Mouse (Mus musculus) neural tube, embryonic 13.5 days (tissue): ENCODE measurements around the gene Olfr685. TPM values are rescaled to one million over a fixed set of nuclear protein-coding genes. Genes with fewer than 3 reads are reported as not detected.

Experiments
- ATAC-seq: fragments of 200-750 bp; cut with Nextera tagmentation; 2 replicates; pipeline ENCODE4 v1.8.0; 2017; ENCODE audit warnings: low read depth, mild to moderate bottlenecking, moderate TSS enrichment, moderate library complexity
- H3K27ac ChIP-seq: fragments of 300-500 bp; sonication (generic); replicated peaks from 2 replicates; pipeline ENCODE4 v1.5.1; 2015; ENCODE audit warnings: moderate library complexity, mild to moderate bottlenecking, inconsistent platforms
- H3K27me3 ChIP-seq: fragments of 300-500 bp; sonication (generic); 2 replicates; pipeline ENCODE4 v1.6.1; 2015; ENCODE audit warnings: mild to moderate bottlenecking, inconsistent platforms
- H3K36me3 ChIP-seq: fragments of 300-500 bp; sonication (generic); 2 replicates; pipeline ENCODE4 v1.6.1; 2015; ENCODE audit warnings: mild to moderate bottlenecking, inconsistent platforms
- H3K4me1 ChIP-seq: fragments of 300-500 bp; sonication (generic); replicated peaks from 2 replicates; pipeline ENCODE4 v1.6.1; 2015; ENCODE audit warnings: inconsistent platforms
- H3K4me2 ChIP-seq: fragments of 300-500 bp; sonication (generic); 2 replicates; pipeline ENCODE4 v1.6.1; 2015; ENCODE audit warnings: inconsistent platforms, mild to moderate bottlenecking, moderate library complexity
- H3K4me3 ChIP-seq: fragments of 300-500 bp; sonication (generic); 2 replicates; pipeline ENCODE4 v1.5.1; 2015; ENCODE audit warnings: mild to moderate bottlenecking, inconsistent platforms
- H3K9ac ChIP-seq: fragments of 300-500 bp; sonication (generic); 2 replicates; pipeline ENCODE4 v1.6.1; 2015; ENCODE audit warnings: moderate library complexity, mild to moderate bottlenecking, inconsistent platforms
- H3K9me3 ChIP-seq: fragments of 300-500 bp; sonication (generic); 2 replicates; pipeline ENCODE4 v1.6.1; 2016; ENCODE audit warnings: inconsistent platforms
- WGBS: fragments of 180-500 bp; shearing (Covaris S2); methylation state at CpG from one replicate; pipeline ENCODE4 v1.1.7; 2015; 5-methylcytosine and 5-hydroxymethylcytosine counted together
- polyA plus RNA-seq: library from polyadenylated mRNA; unstranded; fragments of >200 nt; fragmentation: Nextera tagmentation; extraction: Ambion mirVana; gene quantifications from 2 replicates; pipeline ENCODE4 v1.2.1, GENCODE M21; 2015

Gene Olfr685
- not detected in 2 replicates for polyA plus RNA-seq

DNA sequence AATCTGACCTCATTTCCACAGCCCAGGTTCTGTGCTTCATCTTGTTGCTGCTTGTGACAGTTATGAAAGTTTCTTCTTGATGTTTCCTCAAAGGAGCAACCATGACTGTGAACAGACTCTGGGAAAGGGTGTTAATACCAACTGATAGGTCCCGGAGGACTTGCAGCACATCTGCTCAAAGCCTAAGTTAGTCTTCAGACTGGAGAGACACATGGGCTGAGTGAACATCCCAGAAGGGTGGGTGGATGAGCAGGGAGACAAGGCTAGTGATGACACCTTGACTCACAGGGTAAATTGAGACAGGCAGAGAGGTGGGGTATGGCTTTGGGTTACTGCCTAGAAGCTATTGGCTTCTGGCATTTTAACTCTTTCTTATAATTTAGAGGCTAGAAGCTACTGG lies at the start of gene Olfr685:
Olfr685 (minus strand) TSS at position 101 of the 400 bp plus-strand sequence.
- 93% methylated on average over 1 of the region's 1 CpGs for WGBS
- no peaks in the 10 kb centered on the region for H3K27me3 ChIP-seq
- H3K4me2 ChIP-seq = no peak within 1 kb of the TSS
- no peak for ATAC-seq
- H3K9ac ChIP-seq = no peak within 1 kb of the TSS
- H3K27ac ChIP-seq = no peak within 1 kb of the TSS
- H3K36me3 ChIP-seq = no peaks in the 10 kb centered on the region
- H3K4me3 ChIP-seq = no peak within 1 kb of the TSS
- H3K4me1 ChIP-seq = no peaks in the 10 kb centered on the region
- H3K9me3 ChIP-seq = no peaks in the 10 kb centered on the region

DNA sequence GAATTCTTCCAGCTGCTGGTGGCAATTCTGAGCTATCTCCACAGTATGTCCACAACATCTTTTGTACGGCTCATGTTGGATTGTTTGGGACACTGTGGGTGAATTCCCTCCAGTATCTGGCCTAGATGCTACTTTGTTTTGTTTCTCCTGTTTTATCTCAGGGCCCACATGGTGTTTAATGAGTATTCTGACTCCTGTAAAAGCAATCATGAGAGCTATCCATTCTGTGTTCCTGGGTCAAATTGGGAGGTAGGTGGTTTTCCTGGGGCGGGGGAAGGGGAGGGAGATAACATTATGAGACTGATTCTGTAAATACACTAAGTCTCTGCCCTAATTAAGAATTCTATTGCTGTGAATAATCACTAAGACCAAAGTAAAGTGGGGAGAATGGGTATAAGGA lies 43.6 kb upstream of the Olfr685 start:
- H3K4me3 ChIP-seq = no peak overlapping the region
- no peak for ATAC-seq
- 81% methylated on average over 2 of the region's 2 CpGs for WGBS

DNA sequence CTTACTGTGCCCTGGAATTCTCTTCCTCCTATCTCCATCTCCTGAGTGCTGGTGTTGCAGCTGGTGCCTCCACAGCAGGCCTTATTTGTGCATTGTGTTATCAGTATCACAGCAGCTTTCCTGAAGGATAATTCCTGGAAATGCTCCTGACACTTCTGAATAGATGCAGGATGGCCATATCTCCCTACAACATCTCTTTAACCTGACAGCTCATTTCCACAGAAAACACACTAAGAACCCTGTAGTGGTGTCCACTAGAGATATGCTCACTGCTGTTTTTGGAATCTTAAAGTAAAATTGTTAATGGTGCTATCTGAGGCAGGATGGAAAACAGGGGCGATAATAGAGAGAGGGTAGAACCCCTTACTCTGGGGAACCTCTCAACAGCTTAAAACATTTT lies 42.3 kb upstream of the Olfr685 start:
- Histone ChIP-seq H3K27me3 (no peaks in the 10 kb centered on the region), H3K9me3 (no peaks in the 10 kb centered on the region), H3K36me3 (no peaks in the 10 kb centered on the region), H3K4me3 (no peak overlapping the region), H3K4me2 (no peak overlapping the region), H3K27ac (no peak overlapping the region), H3K9ac (no peak overlapping the region), H3K4me1 (no peaks in the 10 kb centered on the region)
- no peak for ATAC-seq
- WGBS = 91% methylated on average over 1 of the region's 1 CpGs

More for the DNA sequence above, 43.6 kb upstream of the Olfr685 start:
- H3K9me3 ChIP-seq = no peaks in the 10 kb centered on the region
- H3K9ac ChIP-seq = no peak overlapping the region
- H3K36me3 ChIP-seq = no peaks in the 10 kb centered on the region
- no peaks in the 10 kb centered on the region for H3K27me3 ChIP-seq
- H3K27ac ChIP-seq = no peak overlapping the region
- no peaks in the 10 kb centered on the region for H3K4me1 ChIP-seq
- no peak overlapping the region for H3K4me2 ChIP-seq

DNA sequence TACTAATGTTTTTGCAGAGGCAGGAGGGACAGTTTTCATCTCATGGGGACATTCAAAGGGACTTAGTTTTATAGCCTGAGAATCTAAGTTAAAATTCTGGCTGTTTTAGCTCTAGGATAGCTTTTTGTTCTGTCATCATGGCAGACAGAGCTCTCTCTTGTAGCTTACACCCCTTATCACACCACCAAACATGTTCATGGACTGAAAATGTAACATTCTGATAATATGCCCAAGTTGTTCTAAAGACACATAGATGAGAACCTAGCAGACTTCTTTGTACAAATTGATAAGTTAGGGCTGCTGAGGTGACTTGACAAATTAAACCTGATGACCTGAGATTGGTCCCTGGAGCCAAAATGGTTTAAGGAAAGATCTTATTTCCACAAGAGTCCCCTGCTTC lies 40.9 kb upstream of the Olfr685 start:
- Histone ChIP-seq H3K27me3 (no peaks in the 10 kb centered on the region), H3K36me3 (no peaks in the 10 kb centered on the region), H3K4me2 (no peak overlapping the region), H3K9ac (no peak overlapping the region), H3K27ac (no peak overlapping the region), H3K9me3 (no peaks in the 10 kb centered on the region), H3K4me3 (no peak overlapping the region), H3K4me1 (no peaks in the 10 kb centered on the region)
- ATAC-seq = no peak

DNA sequence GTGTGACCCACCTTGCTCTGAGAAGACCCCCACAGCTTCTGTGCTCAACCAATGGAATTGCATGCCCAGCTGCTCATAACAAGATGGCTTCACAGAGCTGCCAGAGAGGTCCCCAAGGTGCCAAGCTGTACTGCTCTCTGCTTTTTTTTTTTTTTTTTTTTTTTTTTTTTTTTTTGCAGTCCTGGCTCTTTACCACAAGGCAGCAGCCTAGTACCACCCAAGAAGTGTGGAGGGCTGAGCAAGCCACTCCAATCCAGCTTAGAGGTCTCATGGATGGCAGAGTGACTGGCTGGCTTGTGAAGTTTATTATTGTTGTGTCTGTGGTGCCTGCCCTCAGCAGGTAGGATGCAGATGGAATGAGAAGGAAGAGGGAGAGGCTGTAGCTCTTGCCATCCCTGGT lies 40.3 kb upstream of the Olfr685 start:
- no peak overlapping the region for H3K9ac ChIP-seq
- H3K27me3 ChIP-seq = no peaks in the 10 kb centered on the region
- no peak overlapping the region for H3K4me2 ChIP-seq
- no peaks in the 10 kb centered on the region for H3K4me1 ChIP-seq
- no peak overlapping the region for H3K27ac ChIP-seq
- no peak for ATAC-seq
- H3K36me3 ChIP-seq = no peaks in the 10 kb centered on the region
- no peaks in the 10 kb centered on the region for H3K9me3 ChIP-seq
- H3K4me3 ChIP-seq = no peak overlapping the region

DNA sequence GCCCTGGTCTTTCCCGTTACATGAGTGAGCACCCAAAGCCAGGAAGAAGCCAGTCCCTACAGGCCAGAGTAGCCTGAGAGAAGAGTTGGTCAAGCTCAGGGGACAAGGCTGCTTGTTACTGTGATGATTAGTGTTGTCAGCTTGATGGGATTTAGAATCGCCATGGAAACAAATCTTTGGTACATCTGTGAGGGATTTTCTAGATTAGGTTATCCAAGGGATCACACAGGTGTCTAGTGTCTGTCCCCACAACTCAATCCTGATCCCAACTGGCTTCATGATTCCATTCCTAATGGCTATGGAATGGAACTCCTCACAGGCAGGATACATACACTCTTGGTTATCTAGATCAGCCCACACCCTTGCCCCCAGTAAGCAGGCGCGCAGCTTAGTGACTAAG lies 32.5 kb upstream of the Olfr685 start:
- no peak overlapping the region for H3K9ac ChIP-seq
- no peak overlapping the region for H3K4me3 ChIP-seq
- ATAC-seq = no peak
- no peaks in the 10 kb centered on the region for H3K27me3 ChIP-seq
- H3K4me1 ChIP-seq = no peaks in the 10 kb centered on the region
- H3K36me3 ChIP-seq = no peaks in the 10 kb centered on the region
- H3K27ac ChIP-seq = no peak overlapping the region
- H3K9me3 ChIP-seq = no peaks in the 10 kb centered on the region
- H3K4me2 ChIP-seq = no peak overlapping the region
- 79% methylated on average over 4 of the region's 4 CpGs for WGBS

DNA sequence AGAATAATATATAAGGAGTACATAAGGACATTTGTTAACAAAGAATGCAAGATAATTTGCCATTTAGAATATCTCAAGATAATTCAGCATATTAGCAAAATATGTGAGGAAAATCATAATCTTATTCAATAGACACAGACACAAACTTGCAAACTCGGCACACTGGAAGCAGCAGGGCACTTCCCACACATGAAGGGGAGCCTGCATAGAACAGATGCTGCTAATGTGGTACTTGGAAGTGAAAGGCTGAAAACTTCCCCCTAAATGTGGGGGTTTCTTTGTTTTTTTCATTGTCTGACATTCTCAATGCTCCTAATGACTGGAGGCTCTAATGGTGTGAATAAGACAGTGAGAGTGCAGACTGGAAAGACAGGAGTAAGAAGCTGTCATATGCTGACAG lies 28.9 kb upstream of the Olfr685 start:
- Histone ChIP-seq H3K27me3 (no peaks in the 10 kb centered on the region), H3K4me2 (no peak overlapping the region), H3K27ac (no peak overlapping the region), H3K36me3 (no peaks in the 10 kb centered on the region), H3K9me3 (no peaks in the 10 kb centered on the region), H3K9ac (no peak overlapping the region), H3K4me1 (no peaks in the 10 kb centered on the region), H3K4me3 (no peak overlapping the region)
- WGBS = 67% methylated on average over 1 of the region's 1 CpGs
- ATAC-seq = no peak

DNA sequence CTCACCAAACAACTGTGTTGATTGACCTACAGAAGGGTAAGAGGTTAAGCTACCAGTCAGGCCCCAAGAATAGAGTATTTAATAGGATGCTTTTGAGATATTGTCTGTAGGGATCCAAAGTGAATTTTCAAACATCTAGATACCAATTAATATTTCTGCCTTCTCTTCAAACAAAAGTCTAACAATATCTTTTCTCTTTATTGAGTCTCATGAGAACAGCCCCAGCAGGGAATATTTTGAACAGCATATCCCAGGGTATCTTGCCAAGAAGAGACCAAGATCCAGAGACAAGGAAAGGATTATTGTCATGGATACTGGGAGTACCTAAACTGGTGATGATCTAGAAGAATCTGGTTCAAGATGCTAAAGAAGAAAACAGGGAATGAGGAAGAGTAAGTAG lies 21.6 kb upstream of the Olfr685 start, which contains the start of gene Olfr686:
Olfr686 (minus strand) TSS at position 101 of the 400 bp plus-strand sequence.
- H3K27me3 ChIP-seq = no peaks in the 10 kb centered on the region
- no peak within 1 kb of the TSS for H3K4me3 ChIP-seq
- no peak within 1 kb of the TSS for H3K4me2 ChIP-seq
- no peak within 1 kb of the TSS for H3K9ac ChIP-seq
- no peaks in the 10 kb centered on the region for H3K9me3 ChIP-seq
- H3K27ac ChIP-seq = no peak within 1 kb of the TSS
- H3K4me1 ChIP-seq = no peaks in the 10 kb centered on the region
- H3K36me3 ChIP-seq = no peaks in the 10 kb centered on the region
- no peak for ATAC-seq

DNA sequence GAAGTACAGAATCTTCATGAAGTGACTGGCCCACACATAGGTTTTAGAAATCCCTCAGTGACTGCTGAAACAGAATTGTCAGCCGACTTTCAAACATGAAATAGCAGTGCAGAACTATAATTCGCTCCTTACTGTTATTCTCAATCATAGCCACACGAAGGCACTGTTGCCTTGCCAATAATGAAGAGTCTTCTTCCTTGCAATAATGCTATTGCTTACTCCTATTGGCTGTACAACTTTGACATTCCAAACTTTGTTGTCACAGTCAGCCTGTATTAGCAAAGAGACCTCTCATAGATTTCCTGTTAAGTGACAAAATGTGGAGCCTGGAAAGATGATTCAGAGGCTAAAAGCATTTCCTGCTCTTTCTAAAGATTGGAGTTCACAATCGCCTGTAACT lies 15.0 kb downstream of the Olfr685 start:
- no peaks in the 10 kb centered on the region for H3K4me1 ChIP-seq
- 56% methylated on average over 4 of the region's 4 CpGs for WGBS

DNA sequence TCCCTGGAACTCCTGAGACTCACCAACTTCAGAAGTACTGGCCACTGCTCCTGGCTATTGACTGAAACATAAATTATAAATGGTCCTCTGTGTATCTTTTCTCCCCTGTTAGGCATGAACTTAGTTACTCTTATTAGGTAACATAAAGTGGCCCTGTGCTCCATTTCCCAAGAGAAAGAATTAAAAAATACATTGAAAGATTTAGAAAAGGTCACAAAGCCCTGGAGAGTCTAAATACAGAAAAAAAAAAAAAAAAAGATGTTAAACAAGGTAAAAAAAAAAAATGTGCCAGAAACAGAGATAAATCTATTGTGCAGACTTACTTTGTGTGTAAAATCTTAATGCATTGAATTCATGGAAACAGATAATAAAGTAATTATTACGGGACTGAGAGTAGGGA lies 22.3 kb downstream of the Olfr685 start, which contains the start of gene Olfr684:
Olfr684 (minus strand) TSS at position 101 of the 400 bp plus-strand sequence.
- Histone ChIP-seq H3K4me3 (no peak within 1 kb of the TSS), H3K9ac (no peak within 1 kb of the TSS), H3K4me1 (no peaks in the 10 kb centered on the region), H3K27ac (no peak within 1 kb of the TSS), H3K4me2 (no peak within 1 kb of the TSS), H3K27me3 (no peaks in the 10 kb centered on the region), H3K9me3 (no peaks in the 10 kb centered on the region), H3K36me3 (no peaks in the 10 kb centered on the region)
- 82% methylated on average over 1 of the region's 1 CpGs for WGBS
- no peak for ATAC-seq

More for the DNA sequence above, 15.0 kb downstream of the Olfr685 start:
- no peak overlapping the region for H3K4me2 ChIP-seq
- H3K9me3 ChIP-seq = no peaks in the 10 kb centered on the region
- no peak for ATAC-seq
- no peak overlapping the region for H3K27ac ChIP-seq
- no peaks in the 10 kb centered on the region for H3K36me3 ChIP-seq
- H3K27me3 ChIP-seq = no peaks in the 10 kb centered on the region
- no peak overlapping the region for H3K9ac ChIP-seq
- H3K4me3 ChIP-seq = no peak overlapping the region

DNA sequence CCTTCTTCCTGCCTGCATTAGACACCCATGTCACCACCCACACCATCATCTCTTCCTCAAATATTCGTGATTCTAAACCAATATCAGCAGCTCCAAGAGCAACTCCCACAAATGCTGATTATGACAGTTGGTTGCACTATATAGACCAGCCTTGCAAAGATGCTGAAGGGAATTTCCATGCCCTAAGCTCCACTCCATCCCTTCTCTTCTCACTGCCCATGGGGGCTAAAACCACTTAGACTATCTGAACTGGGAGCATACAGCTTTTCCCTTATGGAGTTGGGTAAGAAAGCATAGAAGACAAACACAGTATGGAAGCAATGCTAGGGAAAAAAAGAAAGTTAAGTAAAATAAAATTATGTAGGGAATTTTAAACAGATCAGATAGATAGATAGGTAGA lies 38.9 kb downstream of the Olfr685 start, which contains the start of gene Olfr683:
Olfr683 (minus strand) TSS at position 101 of the 400 bp plus-strand sequence.
- Histone ChIP-seq H3K4me3 (no peak within 1 kb of the TSS), H3K36me3 (no peaks in the 10 kb centered on the region), H3K27me3 (no peaks in the 10 kb centered on the region), H3K4me1 (no peaks in the 10 kb centered on the region), H3K4me2 (no peak within 1 kb of the TSS), H3K9me3 (no peaks in the 10 kb centered on the region), H3K9ac (no peak within 1 kb of the TSS), H3K27ac (no peak within 1 kb of the TSS)
- ATAC-seq = no peak
- WGBS = 77% methylated on average over 1 of the region's 1 CpGs

DNA sequence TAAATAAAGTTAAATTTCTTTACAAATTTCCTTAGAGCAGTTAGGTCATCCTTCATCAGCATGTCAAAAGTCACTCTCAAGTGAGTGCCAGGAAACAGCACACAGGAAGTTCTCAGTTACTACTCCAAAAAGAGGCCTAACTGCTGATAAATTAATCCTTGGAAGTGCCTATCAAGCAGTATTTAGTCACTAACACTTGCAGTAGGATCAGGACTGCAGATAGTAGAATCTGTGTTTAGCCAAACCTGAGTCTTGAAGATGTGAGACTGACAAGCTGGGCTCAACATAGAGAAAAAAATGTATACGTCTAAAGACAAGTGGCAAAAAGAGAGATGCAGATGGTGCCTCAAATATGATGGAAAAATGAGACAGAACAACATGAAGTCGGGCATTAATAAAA lies 44.5 kb downstream of the Olfr685 start:
- Histone ChIP-seq H3K9ac (no peak overlapping the region), H3K27ac (no peak overlapping the region), H3K4me3 (no peak overlapping the region), H3K27me3 (no peaks in the 10 kb centered on the region), H3K36me3 (no peaks in the 10 kb centered on the region), H3K4me1 (no peaks in the 10 kb centered on the region), H3K4me2 (no peak overlapping the region), H3K9me3 (no peaks in the 10 kb centered on the region)
- WGBS = 88% methylated on average over 2 of the region's 2 CpGs
- ATAC-seq = no peak
